Mouse (Mus musculus): ENCODE results near the gene Vamp8. TPM values are rescaled to one million over a fixed set of nuclear protein-coding genes. Genes with fewer than 3 reads are reported as not detected.

The Vamp8 gene
- polyA plus RNA-seq, 1 experiment from 2014 or later = 450 TPM

- 47% methylated on average over 5 of the region's 5 CpGs for WGBS
- H3K9ac ChIP-seq (ENCODE audit: low read depth, low read length) = no peak overlapping the region
- no peak overlapping the region for H3K4me3 ChIP-seq (ENCODE audit: low read depth, low read length)
- no peak overlapping the region for H3K27ac ChIP-seq (ENCODE audit: low read depth, low read length)
- no peak for ATAC-seq
- H3K4me2 ChIP-seq (replicated peaks; ENCODE audit: low read depth) = no peak overlapping the region
- H3K36me3 ChIP-seq (ENCODE audit: control insufficient read depth, insufficient read depth) = peaks cover 62% of the 10 kb centered on the region
- no peaks in the 10 kb centered on the region for H3K27me3 ChIP-seq (replicated peaks; ENCODE audit: control insufficient read depth, insufficient read depth, low read length)
- no peak for TF ChIP-seq CTCF (IDR thresholded peaks at IDR 0.05; ENCODE audit: low read depth)
- no peaks in the 10 kb centered on the region for H3K9me3 ChIP-seq (ENCODE audit: control insufficient read depth)
- no peaks in the 10 kb centered on the region for H3K4me1 ChIP-seq (replicated peaks; ENCODE audit: control insufficient read depth, insufficient read depth, low read length)
Observed at GRCm38 (mm10) chr6:72430989-72431921, 40.8 kb upstream of the Vamp8 start.

DNA sequence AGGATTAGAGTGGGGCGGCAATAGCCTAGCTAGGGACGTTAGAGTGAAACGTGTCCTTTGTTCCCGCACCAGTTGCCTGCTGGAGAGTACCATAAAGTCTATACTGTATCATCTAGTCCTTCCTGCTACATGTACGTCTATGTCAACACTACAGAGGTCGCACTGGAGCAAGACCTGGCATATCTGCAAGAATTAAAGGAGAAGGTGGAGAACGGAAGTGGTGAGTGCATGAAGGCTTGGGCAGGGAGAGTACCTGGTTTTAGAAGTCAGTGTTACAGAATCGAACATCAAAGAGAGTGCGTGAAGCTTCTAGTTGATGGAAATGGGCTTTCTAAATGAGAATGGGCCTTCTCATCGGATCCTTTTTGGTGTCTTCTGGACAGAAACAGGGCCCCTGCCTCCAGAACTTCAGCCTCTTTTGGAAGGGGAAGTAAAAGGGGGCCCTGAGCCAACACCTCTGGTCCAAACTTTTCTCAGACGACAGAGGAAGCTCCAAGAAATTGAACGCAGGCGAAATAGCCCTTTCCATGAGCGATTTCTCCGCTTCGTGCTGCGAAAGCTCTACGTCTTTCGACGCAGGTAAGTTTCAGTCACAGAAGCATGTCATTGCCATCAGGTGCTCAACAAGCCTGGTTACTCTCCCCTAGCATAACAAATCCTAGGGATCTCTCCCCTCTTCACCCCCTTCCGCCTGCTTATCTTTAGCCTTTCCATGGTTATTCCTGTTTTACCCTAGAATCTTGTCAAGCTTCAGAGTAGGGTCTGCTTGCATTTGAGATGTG is 38.7 kb upstream of the Vamp8 start:
- Histone ChIP-seq H3K27me3 (replicated peaks; ENCODE audit: control insufficient read depth, insufficient read depth, low read length) (no peaks in the 10 kb centered on the region), H3K36me3 (ENCODE audit: control insufficient read depth, insufficient read depth) (peaks cover 62% of the 10 kb centered on the region), H3K4me1 (replicated peaks; ENCODE audit: control insufficient read depth, insufficient read depth, low read length) (no peaks in the 10 kb centered on the region), H3K9me3 (ENCODE audit: control insufficient read depth) (no peaks in the 10 kb centered on the region), H3K9ac (ENCODE audit: low read depth, low read length) (no peak overlapping the region), H3K4me3 (ENCODE audit: low read depth, low read length) (no peak overlapping the region), H3K4me2 (replicated peaks; ENCODE audit: low read depth) (no peak overlapping the region), H3K27ac (ENCODE audit: low read depth, low read length) (no peak overlapping the region)
- peak; percentile 55 for TF ChIP-seq CTCF (IDR thresholded peaks at IDR 0.05; ENCODE audit: low read depth)
- WGBS = 79% methylated on average over 21 of the region's 21 CpGs
- ATAC-seq = no peak

GRCm38 (mm10) chr6:72428036-72428435 is 37.5 kb upstream of the Vamp8 start:
- Histone ChIP-seq H3K4me3 (ENCODE audit: low read depth, low read length) (no peak overlapping the region), H3K4me2 (replicated peaks; ENCODE audit: low read depth) (no peak overlapping the region), H3K27me3 (replicated peaks; ENCODE audit: control insufficient read depth, insufficient read depth, low read length) (no peaks in the 10 kb centered on the region), H3K4me1 (replicated peaks; ENCODE audit: control insufficient read depth, insufficient read depth, low read length) (no peaks in the 10 kb centered on the region), H3K27ac (ENCODE audit: low read depth, low read length) (no peak overlapping the region), H3K9me3 (ENCODE audit: control insufficient read depth) (no peaks in the 10 kb centered on the region), H3K36me3 (ENCODE audit: control insufficient read depth, insufficient read depth) (peaks cover 65% of the 10 kb centered on the region), H3K9ac (ENCODE audit: low read depth, low read length) (no peak overlapping the region)
- peak; percentile 70 for ATAC-seq
- peak; percentile 91 for TF ChIP-seq CTCF (IDR thresholded peaks at IDR 0.05; ENCODE audit: low read depth)
- WGBS = 32% methylated on average over 8 of the region's 8 CpGs

- Histone ChIP-seq H3K9me3 (ENCODE audit: control insufficient read depth) (no peaks in the 10 kb centered on the region), H3K9ac (ENCODE audit: low read depth, low read length) (no peak overlapping the region), H3K27me3 (replicated peaks; ENCODE audit: control insufficient read depth, insufficient read depth, low read length) (no peaks in the 10 kb centered on the region), H3K4me2 (replicated peaks; ENCODE audit: low read depth) (no peak overlapping the region), H3K27ac (ENCODE audit: low read depth, low read length) (no peak overlapping the region), H3K36me3 (ENCODE audit: control insufficient read depth, insufficient read depth) (peaks cover 69% of the 10 kb centered on the region), H3K4me3 (ENCODE audit: low read depth, low read length) (no peak overlapping the region), H3K4me1 (replicated peaks; ENCODE audit: control insufficient read depth, insufficient read depth, low read length) (no peaks in the 10 kb centered on the region)
- ATAC-seq = no peak
- 94% methylated on average over 11 of the region's 11 CpGs for WGBS
- TF ChIP-seq CTCF (IDR thresholded peaks at IDR 0.05; ENCODE audit: low read depth) = no peak
Observed at GRCm38 (mm10) chr6:72425646-72426045, 35.1 kb upstream of the Vamp8 start.

DNA sequence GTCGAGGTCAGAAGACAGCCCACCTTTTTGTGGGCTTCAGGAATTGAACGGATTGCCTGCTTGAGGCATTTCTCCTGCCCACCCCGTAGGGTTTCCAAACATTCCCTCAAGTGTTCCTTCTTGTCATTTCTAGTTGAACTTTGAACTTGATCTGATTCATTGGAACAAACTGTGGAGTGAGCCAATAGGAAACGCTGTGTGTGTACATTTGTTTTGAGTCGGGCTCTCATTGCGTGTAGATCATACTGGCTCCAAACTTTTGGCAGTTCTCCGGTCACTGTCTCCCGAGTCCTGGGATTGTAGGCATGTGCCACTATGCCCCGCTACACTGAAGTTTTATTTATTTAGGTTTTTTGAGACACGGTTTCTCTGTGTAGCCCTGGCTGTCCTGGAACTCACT is 30.4 kb upstream of the Vamp8 start:
- no peak overlapping the region for H3K27ac ChIP-seq (ENCODE audit: low read depth, low read length)
- no peaks in the 10 kb centered on the region for H3K27me3 ChIP-seq (replicated peaks; ENCODE audit: control insufficient read depth, insufficient read depth, low read length)
- no peak overlapping the region for H3K4me3 ChIP-seq (ENCODE audit: low read depth, low read length)
- no peak overlapping the region for H3K9ac ChIP-seq (ENCODE audit: low read depth, low read length)
- no peak for TF ChIP-seq CTCF (IDR thresholded peaks at IDR 0.05; ENCODE audit: low read depth)
- no peak overlapping the region for H3K4me2 ChIP-seq (replicated peaks; ENCODE audit: low read depth)
- WGBS = 82% methylated on average over 10 of the region's 10 CpGs
- H3K4me1 ChIP-seq (replicated peaks; ENCODE audit: control insufficient read depth, insufficient read depth, low read length) = 0 out of 2 replicates have a peak, but pooled peaks cover under 1% of the 10 kb centered on the region
- H3K9me3 ChIP-seq (ENCODE audit: control insufficient read depth) = no peaks in the 10 kb centered on the region
- peaks cover 68% of the 10 kb centered on the region for H3K36me3 ChIP-seq (ENCODE audit: control insufficient read depth, insufficient read depth)
- ATAC-seq = no peak

- Histone ChIP-seq H3K27me3 (replicated peaks; ENCODE audit: control insufficient read depth, insufficient read depth, low read length) (no peaks in the 10 kb centered on the region), H3K9me3 (ENCODE audit: control insufficient read depth) (no peaks in the 10 kb centered on the region), H3K27ac (ENCODE audit: low read depth, low read length) (no peak overlapping the region), H3K9ac (ENCODE audit: low read depth, low read length) (no peak overlapping the region), H3K36me3 (ENCODE audit: control insufficient read depth, insufficient read depth) (peaks cover 57% of the 10 kb centered on the region), H3K4me2 (replicated peaks; ENCODE audit: low read depth) (no peak overlapping the region), H3K4me1 (replicated peaks; ENCODE audit: control insufficient read depth, insufficient read depth, low read length) (peaks cover 7% of the 10 kb centered on the region; the same call in 1 of the 2 replicates), H3K4me3 (ENCODE audit: low read depth, low read length) (no peak overlapping the region)
- WGBS = 89% methylated on average over 1 of the region's 1 CpGs
- ATAC-seq = no peak
- no peak for TF ChIP-seq CTCF (IDR thresholded peaks at IDR 0.05; ENCODE audit: low read depth)
Observed at GRCm38 (mm10) chr6:72419806-72420205, 29.3 kb upstream of the Vamp8 start.
